Mouse (Mus musculus) testis, adult 2 months (tissue): ENCODE measurements around the gene Cpm.

Experiments
- CTCF ChIP-seq: fragments of 200-500 bp; IDR thresholded peaks from 2 replicates; pipeline ENCODE4 v1.5.1; 2012; ENCODE audit warnings: low read depth, mild to moderate bottlenecking, inconsistent platforms, low read length, moderate library complexity; ENCODE audit not compliant: control insufficient read depth, insufficient read depth, insufficient replicate concordance
- POLR2A ChIP-seq: fragments of 200-500 bp; IDR thresholded peaks from 2 replicates; pipeline ENCODE4 v1.6.1; 2012; ENCODE audit warnings: low read depth, mild to moderate bottlenecking, inconsistent platforms, low read length, moderate library complexity; ENCODE audit not compliant: control insufficient read depth

- TF ChIP-seq CTCF (no peak), POLR2A (no peak)
Measured at GRCm38 (mm10) chr10:117598266-117598950, 30.9 kb upstream of the Cpm start.
